Mouse (Mus musculus) urinary bladder, postnatal 10 days (tissue): ENCODE data around the gene Ncoa7.
"Not testable (repeated sequence)": the region's sequence is repeated elsewhere in the genome, so short reads cannot be mapped to it uniquely, and the experiment has no call there.

Experiments
- DNase-seq: peaks from one replicate; pipeline ENCODE4 v3.0.0; 2022; ENCODE audit warnings: low spot score

The Ncoa7 gene

DNA sequence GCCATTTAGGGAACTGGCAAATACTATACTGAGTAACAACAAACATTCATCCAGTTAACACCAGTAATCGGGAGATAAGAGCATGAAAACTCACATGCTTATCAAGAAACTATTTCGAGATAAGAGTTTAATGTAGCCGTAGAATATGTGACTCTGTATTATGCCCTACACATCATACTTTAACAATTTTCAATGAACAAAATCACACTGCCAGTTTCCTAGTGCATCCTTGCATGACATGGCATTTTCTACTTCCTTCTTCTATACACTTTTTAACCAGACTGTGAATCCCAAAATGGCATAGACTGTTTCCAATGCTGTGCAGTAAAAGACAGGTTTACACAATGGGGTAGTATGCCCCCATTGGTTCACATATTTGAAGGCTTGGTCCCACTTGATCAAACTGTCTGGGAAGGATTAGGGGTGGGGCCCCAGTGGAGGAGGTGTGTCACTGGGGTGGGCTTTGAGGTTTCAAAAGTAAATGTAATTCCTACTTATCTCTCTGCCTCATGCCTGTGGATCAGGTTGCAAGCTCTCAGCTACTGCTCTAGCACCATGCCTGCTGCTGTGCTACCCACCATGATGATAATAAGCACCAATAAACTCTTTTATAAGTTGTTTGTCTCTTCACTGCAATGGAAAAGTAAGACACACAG, 15.3 kb downstream of the Ncoa7 start:
- DNase-seq: no peak

- no peak for DNase-seq
These were observed 16.9 kb downstream of the Ncoa7 start for GRCm38 (mm10) chr10:30786103-30786754.

DNA sequence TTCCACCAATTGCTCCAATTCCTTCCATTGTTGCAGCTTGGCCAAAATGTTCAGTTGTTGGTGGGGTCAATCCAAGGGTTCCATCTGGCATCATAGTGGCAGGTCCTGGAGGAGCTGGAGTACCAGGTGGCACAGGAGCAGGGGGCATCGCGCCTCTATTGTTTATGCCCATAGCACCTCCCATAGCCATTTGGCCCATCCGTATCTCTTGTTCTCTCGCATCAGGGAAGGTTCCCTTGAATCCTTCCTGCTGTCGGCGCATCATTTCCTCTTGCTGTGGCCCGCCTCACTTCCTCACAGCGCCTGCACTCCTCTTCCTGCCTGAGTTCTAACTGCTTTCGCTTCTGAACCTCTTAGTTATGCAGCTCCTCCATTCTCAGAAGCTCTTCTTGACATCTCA, 22.2 kb downstream of the Ncoa7 start:
- not testable (repeated sequence) for DNase-seq

DNA sequence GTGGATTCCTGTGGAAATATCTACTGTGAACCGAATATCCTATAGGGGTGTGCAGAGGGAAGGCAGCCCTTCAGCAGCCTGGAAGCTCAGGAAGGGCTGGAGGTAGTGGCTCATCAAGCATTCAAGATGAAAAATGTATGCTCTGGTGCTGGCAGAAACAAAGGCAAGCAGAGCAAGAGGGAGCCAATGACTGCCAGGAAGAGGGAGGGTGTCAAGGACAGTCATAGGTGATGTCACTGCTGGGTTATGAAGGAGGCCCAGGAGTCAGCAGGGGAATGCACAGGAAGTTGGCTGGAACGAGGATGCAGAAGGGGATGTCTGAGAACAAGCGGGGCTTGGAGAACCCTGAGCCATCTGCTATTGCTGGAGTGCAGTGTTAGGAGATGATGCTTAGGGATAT, 24.9 kb downstream of the Ncoa7 start:
- no peak for DNase-seq

GRCm38 (mm10) chr10:30775987-30776386, 27.1 kb downstream of the Ncoa7 start:
- DNase-seq: no peak

- DNase-seq: no peak
These were observed 27.6 kb downstream of the Ncoa7 start for GRCm38 (mm10) chr10:30775568-30775967.

GRCm38 (mm10) chr10:30774396-30774795, 28.7 kb downstream of the Ncoa7 start:
- no peak for DNase-seq

- DNase-seq: no peak
These were observed 29.9 kb downstream of the Ncoa7 start for GRCm38 (mm10) chr10:30773181-30773580.

DNA sequence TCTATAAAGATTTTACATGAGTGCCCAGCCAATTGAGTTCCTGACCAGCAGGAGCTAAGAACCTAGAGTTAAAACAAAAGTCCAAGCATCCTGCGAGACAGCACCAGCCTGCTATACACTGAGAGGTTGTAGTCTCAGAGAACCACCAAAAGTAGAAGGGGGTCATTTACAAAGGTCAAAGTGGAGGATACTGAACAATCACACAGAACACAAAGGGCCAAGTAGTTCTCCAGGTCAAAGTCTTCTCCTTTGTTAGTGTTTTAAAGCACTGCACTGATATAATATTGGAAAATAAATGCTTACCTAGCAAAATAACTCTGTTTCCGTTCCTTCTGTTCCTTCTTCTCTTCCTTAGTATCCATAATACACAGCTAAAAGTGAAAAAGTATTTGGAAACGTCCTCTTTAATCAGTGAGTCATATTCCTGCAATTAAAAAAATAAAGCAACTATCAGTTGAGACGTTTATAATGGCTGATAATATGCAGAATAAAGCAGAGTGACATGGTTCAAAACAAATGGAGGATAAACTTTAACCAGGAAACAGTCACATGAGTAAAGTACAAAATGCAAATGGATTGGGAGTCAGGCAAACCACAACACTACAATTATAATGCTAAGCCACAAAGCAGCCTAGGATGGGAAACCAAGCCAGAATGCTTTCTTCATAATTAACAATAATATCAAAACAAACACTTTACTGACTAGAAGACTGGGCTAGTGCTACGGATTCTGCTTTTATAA, 31.5 kb downstream of the Ncoa7 start:
- no peak for DNase-seq

DNA sequence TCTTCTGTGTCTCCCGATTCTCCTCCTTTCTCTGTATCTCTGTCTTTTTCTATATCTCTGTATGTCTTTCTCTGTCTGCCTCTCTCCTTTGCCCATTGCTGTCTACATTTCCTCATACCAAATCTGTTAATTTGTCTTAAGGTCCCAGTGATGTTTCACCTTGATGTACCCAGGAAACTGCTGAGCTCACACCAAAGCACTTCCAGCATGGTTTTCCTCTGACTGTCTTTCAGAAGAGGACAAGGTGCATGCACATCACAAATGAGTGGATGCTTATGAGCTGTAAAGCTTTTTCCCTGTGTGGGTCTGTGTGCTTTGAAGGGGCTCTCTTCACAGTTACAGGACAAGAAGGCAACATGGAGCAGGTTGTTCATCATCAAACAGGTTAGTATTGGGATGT, 34.3 kb downstream of the Ncoa7 start:
- no peak for DNase-seq

DNA sequence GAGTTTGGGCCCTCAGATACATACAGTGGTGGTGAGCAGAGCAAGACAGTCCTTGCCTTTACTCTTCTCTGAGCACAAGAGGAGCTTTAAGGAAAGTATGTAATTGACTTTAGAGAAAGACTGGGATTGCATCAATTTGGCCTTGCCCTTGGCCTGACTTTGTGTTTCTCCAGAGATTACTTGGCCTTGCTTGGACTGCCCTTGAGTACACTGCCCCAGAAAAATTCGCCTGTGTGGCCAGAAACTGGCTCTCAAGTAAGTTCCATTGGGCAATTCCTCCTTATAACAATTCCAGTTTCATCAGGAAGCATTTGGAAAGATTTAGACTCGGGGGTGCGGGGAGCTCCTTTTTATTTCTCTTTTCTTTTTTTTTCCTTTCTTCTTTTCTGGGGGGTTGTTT, 34.9 kb downstream of the Ncoa7 start:
- no peak for DNase-seq

DNA sequence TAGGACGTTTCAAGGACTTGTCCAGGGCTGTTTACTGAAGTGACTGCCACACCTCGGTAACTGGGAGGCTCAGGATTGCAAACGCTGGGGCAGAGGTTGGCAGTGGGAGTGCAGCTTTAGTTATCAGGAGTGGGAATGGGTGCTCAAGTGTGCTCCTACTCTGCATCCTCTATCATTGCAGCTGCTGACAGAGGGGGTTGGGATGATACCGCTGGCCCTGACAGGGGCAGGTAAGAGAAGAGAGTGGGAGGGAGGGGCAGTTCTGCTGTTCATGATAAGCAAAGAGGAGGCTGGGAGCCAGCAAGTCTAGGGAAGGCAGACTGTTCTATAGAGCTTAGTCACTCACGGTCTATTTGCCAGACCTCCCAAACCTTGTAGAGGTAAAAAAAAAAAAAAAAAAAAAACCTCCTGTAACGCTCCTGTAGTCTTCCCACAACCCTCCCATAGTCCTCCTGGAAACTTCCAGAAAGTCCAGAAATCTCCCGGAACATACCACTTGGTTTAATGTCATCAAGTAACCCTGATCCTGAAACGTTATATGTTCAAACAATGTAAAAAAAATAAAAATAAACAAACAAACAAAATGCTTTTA, 39.9 kb downstream of the Ncoa7 start:
- no peak for DNase-seq

GRCm38 (mm10) chr10:30762284-30762964, 40.7 kb downstream of the Ncoa7 start:
- DNase-seq: no peak

- no peak for DNase-seq
These were observed 43.6 kb downstream of the Ncoa7 start for GRCm38 (mm10) chr10:30759360-30760147.

DNA sequence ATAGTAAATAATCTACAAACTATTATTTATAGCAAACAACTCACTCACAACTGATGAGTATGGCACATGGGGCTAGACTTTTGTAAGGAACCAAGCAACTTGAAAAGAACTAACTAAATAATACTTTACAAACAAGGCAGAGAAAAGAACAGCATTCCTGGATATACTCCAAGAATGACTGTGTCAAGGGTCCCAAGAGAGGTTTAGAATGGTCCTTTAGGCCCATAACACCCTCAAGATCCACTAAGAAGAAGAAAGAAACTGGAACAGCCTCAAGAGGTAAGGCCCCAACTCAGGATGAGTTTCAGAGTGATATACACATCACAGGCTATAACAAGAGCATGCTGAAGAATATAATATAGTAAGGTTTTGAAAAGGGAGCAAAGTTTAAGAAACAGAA, 47.1 kb downstream of the Ncoa7 start:
- no peak for DNase-seq

DNA sequence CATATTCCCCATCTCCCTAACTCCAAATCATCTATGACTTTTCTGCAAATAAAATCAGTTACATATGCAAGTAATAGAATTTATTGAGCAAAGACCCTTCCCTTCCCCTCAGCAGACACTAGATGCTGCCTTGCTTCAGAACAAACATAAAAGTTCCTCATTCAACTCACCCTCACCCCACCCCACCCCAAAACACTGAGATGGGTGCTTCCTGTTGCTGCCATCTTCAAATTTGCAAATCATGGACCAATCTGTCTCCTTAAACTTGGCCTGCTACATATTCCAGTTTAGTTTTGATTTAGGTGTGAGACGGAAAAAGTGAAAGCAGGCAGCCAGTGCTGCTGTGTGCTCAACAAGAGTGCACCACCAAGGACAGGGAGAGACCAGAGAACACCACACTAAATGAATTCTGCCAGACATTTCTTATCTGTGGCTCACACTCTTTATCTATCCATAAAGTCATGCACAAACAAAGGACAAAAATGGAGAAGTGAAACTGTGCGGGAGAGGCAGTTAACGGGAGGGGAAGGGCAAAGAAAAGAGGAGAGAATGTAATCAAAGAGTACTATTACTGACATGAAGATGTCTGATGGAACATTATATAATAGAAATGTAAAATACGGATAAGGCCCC, 48.2 kb downstream of the Ncoa7 start:
- no peak for DNase-seq

- no peak for DNase-seq
These were observed 49.0 kb downstream of the Ncoa7 start for GRCm38 (mm10) chr10:30754082-30754481.

- DNase-seq: no peak
These were observed 50.6 kb downstream of the Ncoa7 start for GRCm38 (mm10) chr10:30752485-30752884.

DNA sequence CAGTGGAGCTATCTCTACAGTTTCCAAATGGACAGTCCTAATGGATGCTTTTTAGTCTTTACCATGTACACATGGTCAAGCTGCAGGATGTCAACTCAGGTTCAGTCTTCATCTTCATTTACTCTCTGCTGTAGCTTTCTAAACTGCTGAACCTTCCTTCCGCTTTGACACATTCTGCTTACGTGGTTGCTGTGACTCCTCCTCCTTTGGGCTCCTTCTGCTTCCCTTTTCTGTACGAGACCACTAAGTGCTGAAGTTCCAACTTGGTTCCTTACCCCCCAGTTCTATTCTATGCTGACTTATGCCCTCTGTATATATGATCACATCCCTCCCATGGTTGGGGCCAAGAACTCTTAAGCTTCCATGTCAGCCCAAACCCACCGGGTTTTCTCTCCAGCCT, 51.5 kb downstream of the Ncoa7 start:
- DNase-seq: no peak

DNA sequence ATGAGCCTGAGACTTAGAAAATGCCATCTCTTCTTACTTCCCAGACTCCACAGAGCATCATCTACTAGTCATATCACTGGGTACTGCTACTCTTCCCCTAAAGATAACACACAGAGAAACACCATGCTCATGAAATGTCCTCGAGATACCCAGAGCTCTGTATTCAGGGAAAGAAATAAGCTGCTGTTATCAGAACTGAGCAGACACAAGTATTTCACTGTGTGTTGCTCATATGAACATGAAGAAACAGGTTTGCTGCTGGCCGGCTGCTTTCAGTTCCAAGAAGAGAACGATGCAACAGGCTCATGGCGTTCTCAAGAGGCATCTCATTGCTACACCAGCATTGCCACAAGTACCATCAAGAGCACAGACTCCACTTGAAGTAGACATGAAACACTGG, 53.3 kb downstream of the Ncoa7 start:
- DNase-seq: no peak
